Mouse (Mus musculus) cerebellum, adult 18-20 months (tissue): ENCODE measurements around the gene Armc9.
A peak's percentile ranks its signal among the peaks of the same experiment; 100 is the strongest.

Experiments
- DNase-seq, 2 experiments: peaks; one replicate each; pipeline ENCODE4 v3.0.0; 2021

Armc9 gene

DNA sequence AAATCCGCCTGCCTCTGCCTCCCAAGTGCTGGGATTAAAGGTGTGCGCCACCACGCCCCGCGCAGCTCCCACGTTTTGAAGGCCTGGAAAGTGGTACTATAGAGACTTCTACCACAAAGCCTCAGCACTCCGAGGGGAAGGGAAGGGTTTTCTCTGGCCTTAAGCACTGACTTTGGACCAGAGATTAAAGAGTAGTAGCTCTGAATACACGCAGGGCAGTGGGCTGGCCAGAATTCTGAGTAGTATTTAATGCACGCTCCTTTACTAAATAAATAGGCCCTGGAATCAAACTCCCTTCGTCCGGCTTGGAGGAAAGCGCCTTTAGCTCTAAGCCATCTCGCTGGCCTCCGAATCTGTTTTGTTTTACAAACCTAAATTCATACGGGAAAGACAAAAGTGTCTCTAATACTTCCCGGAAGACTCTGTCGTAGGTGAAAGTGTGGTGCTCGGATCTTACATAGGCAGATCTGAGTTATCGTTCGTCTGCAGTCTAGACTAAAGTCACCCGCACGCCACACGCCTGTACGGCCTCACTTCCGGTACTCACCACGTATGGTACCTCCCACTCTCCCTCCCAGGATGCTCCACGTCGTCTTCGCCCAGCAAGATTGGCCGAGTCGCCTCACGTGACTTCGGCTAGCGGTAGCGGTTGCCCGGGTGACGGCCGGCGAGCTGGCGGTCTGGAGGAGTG lies at the start of gene Armc9:
Gene Armc9 (plus strand): TSS at position 648 of the 691 bp plus-strand sequence.
- peak; percentile 93 to 99 for DNase-seq

DNA sequence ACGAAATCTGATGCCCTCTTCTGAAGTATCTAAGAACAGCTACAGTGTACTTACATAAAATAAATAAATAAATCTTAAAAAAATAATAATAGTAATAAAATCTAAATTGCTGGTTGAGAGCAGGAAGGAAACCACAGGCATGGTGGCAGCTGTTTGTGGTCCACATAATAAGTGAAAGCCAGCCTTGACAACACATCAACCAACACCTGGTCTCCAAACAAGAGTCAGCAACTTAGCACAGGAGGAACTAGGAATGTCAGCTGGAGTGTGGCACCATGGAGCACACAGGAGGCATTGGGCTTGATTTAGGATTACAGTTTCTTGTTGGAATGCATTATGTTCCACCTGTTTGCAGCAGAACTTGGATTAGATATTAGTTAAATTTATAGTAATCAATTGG lies 49.5 kb upstream of the Armc9 start:
- DNase-seq = no peak

GRCm38 (mm10) chr1:86111779-86112178 lies 42.8 kb upstream of the Armc9 start, which contains the start of gene Htr2b:
Gene Htr2b (minus strand): TSS chr1:86111970.
- peak; percentile 8 to 19 for DNase-seq

DNA sequence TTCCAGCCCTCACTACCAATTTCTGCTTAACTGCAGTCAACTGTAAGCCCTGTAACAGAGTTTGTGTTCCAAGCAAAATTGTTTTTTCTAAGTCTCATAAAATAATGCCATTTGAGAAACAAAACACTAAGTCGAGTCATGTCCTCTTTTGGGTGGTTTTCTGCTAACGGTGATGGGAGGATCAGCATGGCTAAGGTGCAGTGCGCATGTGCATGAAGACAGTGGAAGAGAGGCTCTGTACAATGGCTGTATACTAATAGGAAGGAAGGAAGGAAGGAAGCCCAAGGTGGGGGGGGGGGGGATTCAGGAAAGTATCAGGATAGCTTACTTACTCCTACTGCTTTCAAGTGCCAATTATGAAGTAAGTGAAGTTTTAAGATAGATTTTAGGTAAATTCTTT lies 40.4 kb upstream of the Armc9 start:
- DNase-seq = no peak

DNA sequence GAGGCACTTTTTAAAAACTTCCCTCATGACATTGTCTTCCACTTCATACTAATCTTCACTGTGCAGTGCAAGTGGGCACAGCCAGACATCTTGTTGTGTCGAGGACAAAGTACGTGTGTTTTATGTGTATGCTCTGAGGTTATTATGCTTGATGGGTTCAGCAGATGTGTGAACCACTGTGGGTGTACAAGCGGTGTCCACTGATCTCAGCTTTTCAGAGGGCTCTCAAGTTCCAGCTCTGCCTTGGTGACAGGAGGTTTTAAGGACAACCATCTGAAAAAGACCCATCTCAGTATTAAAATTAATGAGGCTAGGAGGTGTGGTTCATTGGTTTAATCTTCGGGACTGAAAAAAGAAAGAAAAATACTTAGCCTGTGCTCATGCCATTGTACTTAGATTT lies 35.0 kb upstream of the Armc9 start:
- DNase-seq = no peak

DNA sequence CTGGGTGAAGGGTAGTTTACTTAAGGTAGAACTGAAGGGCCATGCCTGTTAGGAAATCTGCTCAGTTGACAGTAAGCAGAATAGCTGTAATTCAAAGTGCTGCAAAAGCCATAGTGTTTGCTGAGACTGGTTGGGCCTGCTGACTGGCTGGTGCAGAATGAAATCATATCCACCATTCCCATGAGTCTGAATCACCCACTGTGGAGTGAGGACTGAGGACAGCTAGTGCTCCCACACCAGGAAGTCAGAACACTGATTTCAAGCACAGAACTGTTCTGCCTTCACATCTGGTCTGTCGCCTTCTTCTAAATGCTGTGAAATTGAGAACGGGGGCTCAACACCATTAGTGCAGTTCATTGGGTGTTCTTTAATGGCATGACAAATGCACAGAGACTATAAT lies 28.5 kb upstream of the Armc9 start:
- no peak for DNase-seq

- no peak for DNase-seq
Observed at GRCm38 (mm10) chr1:86133337-86133736, 21.2 kb upstream of the Armc9 start, which contains the start of gene Gm21972. Gene Gm21972 (plus strand): TSS chr1:86133637.

- DNase-seq = no peak
Observed at GRCm38 (mm10) chr1:86135315-86135714, 19.3 kb upstream of the Armc9 start.

GRCm38 (mm10) chr1:86141081-86141480 lies 13.5 kb upstream of the Armc9 start:
- DNase-seq = no peak

GRCm38 (mm10) chr1:86143165-86143564 lies 11.4 kb upstream of the Armc9 start:
- DNase-seq = no peak

GRCm38 (mm10) chr1:86144001-86144944 lies 10.3 kb upstream of the Armc9 start:
- DNase-seq = no peak

GRCm38 (mm10) chr1:86146293-86146692 lies 8.3 kb upstream of the Armc9 start:
- DNase-seq = no peak

- no peak for DNase-seq
Observed at GRCm38 (mm10) chr1:86147557-86147956, 7.0 kb upstream of the Armc9 start.

DNA sequence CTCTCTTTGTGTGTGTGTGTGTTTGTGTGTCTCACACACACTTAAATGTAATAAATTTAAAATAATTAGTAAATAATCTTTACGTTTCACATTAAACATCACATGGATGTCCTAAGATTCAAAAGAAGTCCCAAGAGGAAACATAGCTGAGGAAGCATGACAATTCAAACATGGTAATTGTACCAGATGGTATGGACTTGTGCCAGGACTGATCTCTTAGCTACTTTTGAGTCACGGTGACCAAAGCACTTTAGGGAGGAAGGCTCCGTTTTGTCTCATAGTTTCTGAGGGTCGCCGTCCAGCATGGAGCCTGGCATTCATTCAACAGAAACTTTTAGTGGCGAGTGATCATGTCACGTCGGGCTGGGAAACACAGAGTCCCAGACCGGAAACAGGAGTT lies 6.4 kb upstream of the Armc9 start:
- DNase-seq = no peak

DNA sequence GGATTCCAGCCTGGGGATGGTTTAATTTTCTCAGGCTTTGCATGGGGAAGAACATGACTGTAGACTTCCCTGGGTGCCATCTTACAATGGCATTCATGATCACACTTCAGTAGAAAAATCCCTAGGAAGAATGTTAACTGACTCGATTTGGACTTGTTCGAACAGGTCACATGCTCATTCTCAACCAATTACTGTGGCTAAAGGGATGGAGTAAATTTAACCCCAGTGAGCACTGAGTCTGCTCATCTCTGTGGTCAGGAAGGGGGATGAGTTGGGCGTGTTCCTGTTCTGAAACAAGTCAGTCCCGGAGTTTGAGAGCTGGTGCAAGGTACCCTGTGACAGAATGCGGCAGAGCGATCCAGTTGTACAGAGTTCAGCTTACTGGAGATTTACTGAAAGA lies 3.7 kb upstream of the Armc9 start:
- no peak for DNase-seq

GRCm38 (mm10) chr1:86151376-86151775 lies 3.2 kb upstream of the Armc9 start:
- DNase-seq = no peak

GRCm38 (mm10) chr1:86152618-86153017 lies 2.0 kb upstream of the Armc9 start:
- DNase-seq = no peak

- DNase-seq = no peak
Observed at GRCm38 (mm10) chr1:86154824-86155164, 214 bp downstream of the Armc9 start.

DNA sequence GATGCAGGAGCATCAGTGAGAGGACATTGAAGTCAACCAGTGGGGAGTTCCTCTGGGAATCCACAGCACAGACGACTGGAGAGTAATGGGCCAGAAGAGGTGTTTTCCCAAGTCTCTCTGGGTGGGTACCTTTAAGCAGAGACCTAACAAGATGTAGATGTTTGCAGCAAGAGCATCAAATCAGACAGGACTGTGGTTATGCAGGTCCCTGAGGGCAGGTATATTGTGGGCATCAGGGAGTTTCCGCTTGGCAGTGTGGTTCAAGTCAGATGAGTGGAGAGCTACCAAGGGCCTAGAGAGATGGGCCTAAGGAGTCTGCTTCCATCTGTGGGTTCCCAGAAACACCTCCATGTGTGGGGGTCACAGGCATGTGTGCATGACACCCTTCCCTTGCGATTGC lies 1.5 kb downstream of the Armc9 start:
- no peak for DNase-seq

GRCm38 (mm10) chr1:86156595-86156994 lies 2.0 kb downstream of the Armc9 start:
- DNase-seq = no peak

DNA sequence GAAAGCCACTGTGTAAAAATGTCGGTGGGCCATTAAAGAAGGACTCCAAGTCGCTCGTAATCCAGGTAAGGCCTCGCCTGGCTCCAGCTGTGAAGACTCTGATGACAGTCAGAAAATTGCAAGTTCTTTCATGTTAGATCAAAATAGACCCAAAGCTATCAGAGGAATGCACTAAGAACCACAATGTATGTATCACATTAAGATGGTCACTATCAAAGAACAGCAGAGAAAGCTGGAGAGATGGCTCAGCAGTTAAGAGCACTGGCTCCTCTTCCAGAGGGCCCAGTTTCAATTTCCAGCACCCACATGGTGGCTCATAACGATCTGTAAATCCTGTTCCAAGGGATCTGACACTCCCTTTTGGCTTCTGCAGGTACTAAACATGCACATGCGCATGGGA lies 5.5 kb downstream of the Armc9 start:
- DNase-seq = no peak

DNA sequence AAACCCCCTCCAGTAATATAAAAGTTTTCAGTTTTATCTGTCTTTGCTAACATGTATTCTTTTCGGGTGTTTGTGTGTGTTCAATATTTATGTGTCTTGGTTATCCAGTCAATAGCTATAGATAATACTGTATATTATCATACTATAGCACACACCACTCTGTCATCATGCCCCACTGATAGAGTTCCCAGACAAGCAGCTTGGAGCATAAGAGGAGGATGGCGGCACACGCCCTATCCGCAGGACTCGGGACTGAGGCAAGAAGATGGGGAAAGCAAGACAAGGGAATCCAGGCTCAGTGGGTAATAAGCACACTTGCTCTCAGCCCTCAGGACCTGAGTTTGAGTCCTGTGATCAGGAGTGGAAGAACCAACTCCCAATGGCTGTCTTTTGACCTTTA lies 5.9 kb downstream of the Armc9 start:
- no peak for DNase-seq

DNA sequence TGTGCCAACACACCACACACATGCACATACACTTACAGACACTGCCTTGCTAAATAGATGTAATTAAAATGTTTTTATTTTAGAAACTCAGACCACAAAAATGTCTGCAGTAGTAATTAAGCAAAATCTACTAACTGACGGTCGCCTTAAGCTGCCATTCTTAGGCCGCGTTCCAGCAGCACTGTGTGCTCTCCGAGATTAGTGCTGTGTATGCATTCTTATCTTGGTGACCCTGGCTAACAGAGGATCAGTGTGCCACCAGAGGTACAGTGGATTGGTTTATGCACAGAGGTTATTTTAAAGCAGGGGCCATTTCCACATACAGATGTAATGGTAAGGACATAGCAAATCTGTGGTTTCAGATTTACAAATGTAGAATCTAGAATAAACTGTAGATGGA lies 6.5 kb downstream of the Armc9 start:
- no peak for DNase-seq

DNA sequence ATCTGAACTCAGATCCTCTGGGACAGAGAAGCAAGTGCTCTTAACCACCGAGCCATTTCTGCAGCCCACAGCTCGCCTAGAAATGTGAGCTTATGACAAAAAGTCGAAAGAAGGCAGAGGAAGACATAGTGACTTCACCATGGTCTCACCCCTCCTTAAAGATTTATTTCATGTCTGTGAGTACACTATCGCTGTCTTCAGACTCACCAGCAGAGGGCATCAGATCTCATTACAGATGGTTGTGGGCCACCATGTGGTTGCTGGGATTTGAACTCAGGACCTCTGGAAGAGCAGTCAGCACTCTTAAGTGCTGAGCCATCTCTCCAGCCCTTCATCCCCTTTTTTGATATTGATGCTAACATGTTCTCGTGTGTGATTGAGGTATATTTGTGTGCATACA lies 20.0 kb downstream of the Armc9 start:
- no peak for DNase-seq
